Mouse (Mus musculus): Measurements from ENCODE around the gene Nkiras2. TPM values are rescaled to one million over a fixed set of nuclear protein-coding genes. Genes with fewer than 3 reads are reported as not detected.
"Not testable (repeated sequence)": the region's sequence is repeated elsewhere in the genome, so short reads cannot be mapped to it uniquely, and the experiment has no call there.

Nkiras2 gene
- polyA plus RNA-seq, 1 experiment from 2014 or later = 65.4 TPM

DNA sequence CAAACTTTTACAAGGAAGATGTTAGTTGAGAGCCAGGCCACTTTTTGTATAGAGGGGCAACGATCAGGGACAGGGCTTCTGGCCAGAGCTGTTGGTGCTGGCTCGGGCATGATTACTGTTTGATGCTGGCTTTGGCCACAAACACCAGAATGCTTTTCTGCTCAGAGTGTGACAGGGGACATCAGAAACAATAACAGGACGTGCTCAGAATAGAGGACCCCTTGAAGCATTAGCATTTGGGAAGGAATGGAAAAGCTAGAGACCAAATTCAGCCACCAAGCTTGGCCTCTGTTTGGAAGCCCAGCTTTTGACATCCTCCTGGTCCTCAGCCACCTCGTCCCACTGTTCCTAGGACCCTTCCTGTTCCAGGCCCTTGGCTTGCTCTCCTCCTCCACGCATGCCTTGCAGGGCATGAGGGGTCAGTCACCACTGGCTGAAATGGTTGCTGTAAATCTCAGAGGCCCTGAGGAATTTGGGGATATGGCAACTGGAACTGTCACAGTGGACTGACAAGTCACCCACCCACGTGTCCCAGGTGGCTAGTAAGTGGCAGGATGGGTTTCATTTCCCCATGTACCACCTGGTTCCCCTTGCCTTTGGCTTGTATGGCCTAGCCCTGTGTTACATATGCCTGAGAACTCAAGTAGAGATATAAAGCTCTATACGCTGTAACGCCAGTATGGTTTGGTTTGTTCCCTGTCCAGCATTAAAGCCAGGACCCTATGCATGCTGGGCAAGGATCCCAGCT lies 41.0 kb upstream of the Nkiras2 start:
- peaks cover 25% of the 10 kb centered on the region for H3K36me3 ChIP-seq (ENCODE audit: control insufficient read depth, insufficient read depth, low read length)
- H3K4me1 ChIP-seq (ENCODE audit: control insufficient read depth, insufficient read depth, low read length) = peaks cover 13% of the 10 kb centered on the region
- WGBS (ENCODE audit: insufficient replicate concordance) = 78% methylated on average over 8 of the region's 8 CpGs
- no peaks in the 10 kb centered on the region for H3K27me3 ChIP-seq (ENCODE audit: control insufficient read depth, insufficient read depth, low read length)
- no peak for ATAC-seq (replicated peaks; ENCODE audit: insufficient number of reproducible peaks, low FRiP score, low TSS enrichment)
- no peak overlapping the region for H3K4me2 ChIP-seq
- no peak overlapping the region for H3K9ac ChIP-seq (ENCODE audit: low read depth, low read length)
- no peak overlapping the region for H3K4me3 ChIP-seq (ENCODE audit: low read depth, low read length)
- no peaks in the 10 kb centered on the region for H3K9me3 ChIP-seq (replicated peaks; ENCODE audit: control insufficient read depth, low read length)
- H3K27ac ChIP-seq (ENCODE audit: low read depth, low read length) = no peak overlapping the region

DNA sequence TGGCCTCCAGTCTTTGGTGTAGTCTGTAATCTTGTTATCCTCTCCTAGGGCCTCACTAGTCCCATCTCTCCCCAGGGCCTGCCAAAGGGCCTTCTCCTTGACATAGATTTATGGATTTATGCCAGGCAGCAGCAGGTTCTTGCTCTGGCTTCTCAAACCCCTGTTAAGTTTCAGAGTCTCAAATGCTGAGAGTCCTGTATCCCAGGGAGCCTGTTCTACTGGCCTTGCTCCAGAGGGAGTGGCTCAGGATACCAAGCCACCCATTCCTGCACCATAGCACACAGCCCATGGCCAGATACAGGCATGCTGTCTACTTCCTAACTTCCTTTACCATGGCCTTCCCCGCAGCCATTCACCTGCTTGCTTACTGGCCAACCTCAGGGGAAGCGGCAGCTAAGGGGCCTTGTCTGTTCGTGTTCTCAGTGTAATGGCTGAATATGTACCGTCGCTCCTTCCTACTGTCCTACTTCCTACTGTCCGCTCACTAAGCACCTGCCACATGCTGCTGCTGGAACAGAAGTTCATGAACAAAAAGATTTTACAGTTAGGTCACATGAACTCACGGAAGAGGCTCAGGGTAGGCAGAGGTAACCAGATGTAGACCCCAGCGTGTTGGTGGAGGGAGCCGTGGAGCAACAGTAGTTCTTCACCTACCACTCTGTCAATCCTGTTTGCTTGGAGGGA lies 39.8 kb upstream of the Nkiras2 start:
- no peak overlapping the region for H3K4me3 ChIP-seq (ENCODE audit: low read depth, low read length)
- no peaks in the 10 kb centered on the region for H3K27me3 ChIP-seq (ENCODE audit: control insufficient read depth, insufficient read depth, low read length)
- H3K9ac ChIP-seq (ENCODE audit: low read depth, low read length) = no peak overlapping the region
- ATAC-seq (replicated peaks; ENCODE audit: insufficient number of reproducible peaks, low FRiP score, low TSS enrichment) = no peak
- no peak overlapping the region for H3K27ac ChIP-seq (ENCODE audit: low read depth, low read length)
- H3K9me3 ChIP-seq (replicated peaks; ENCODE audit: control insufficient read depth, low read length) = no peaks in the 10 kb centered on the region
- H3K36me3 ChIP-seq (ENCODE audit: control insufficient read depth, insufficient read depth, low read length) = peaks cover 37% of the 10 kb centered on the region
- 90% methylated on average over 9 of the region's 9 CpGs for WGBS (ENCODE audit: insufficient replicate concordance)
- no peak overlapping the region for H3K4me2 ChIP-seq
- H3K4me1 ChIP-seq (ENCODE audit: control insufficient read depth, insufficient read depth, low read length) = peaks cover 13% of the 10 kb centered on the region

DNA sequence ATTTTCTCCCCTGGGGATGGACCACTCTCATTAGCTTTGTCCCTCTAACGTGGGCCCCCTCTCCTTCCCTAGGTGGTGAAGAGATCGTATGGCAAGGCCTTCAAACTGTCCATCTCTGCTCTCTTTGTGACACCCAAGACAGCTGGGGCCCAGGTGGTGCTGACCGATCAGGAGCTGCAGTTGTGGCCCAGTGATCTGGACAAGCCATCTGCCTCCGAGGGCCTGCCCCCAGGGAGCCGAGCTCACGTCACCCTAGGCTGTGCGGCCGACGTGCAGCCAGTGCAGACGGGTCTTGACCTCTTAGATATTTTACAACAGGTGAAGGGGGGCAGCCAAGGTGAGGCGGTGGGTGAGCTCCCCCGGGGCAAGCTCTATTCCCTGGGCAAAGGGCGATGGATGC lies 38.8 kb upstream of the Nkiras2 start:
- no peak overlapping the region for H3K4me2 ChIP-seq
- no peak for ATAC-seq (replicated peaks; ENCODE audit: insufficient number of reproducible peaks, low FRiP score, low TSS enrichment)
- no peaks in the 10 kb centered on the region for H3K9me3 ChIP-seq (replicated peaks; ENCODE audit: control insufficient read depth, low read length)
- peaks cover 11% of the 10 kb centered on the region for H3K4me1 ChIP-seq (ENCODE audit: control insufficient read depth, insufficient read depth, low read length)
- H3K36me3 ChIP-seq (ENCODE audit: control insufficient read depth, insufficient read depth, low read length) = peaks cover 47% of the 10 kb centered on the region
- WGBS (ENCODE audit: insufficient replicate concordance) = 94% methylated on average over 13 of the region's 13 CpGs
- H3K4me3 ChIP-seq (ENCODE audit: low read depth, low read length) = no peak overlapping the region
- no peak overlapping the region for H3K9ac ChIP-seq (ENCODE audit: low read depth, low read length)
- H3K27me3 ChIP-seq (ENCODE audit: control insufficient read depth, insufficient read depth, low read length) = no peaks in the 10 kb centered on the region
- H3K27ac ChIP-seq (ENCODE audit: low read depth, low read length) = no peak overlapping the region

DNA sequence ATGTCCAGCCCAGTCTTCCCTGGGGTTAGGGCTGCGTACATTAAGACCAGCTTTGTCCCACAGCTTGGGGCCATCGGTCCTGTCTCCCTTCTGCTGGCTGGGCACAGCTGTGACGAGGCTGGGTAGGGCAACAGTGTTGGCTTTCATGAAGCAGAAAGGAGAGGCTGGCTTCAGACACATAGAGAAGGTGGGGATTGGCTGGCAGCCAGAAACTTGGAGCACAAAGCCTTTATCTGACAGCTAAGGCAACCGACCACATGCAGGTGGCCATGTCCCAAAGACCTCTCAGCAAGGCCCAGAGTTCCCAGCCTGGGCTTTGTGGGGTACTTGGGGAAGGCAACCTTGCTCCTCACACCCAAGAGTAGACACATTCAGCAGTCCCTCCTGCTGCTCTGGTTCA lies 37.3 kb upstream of the Nkiras2 start:
- Histone ChIP-seq H3K4me2 (no peak overlapping the region), H3K4me1 (ENCODE audit: control insufficient read depth, insufficient read depth, low read length) (peaks cover 6% of the 10 kb centered on the region; the same call in 1 of the 2 replicates), H3K36me3 (ENCODE audit: control insufficient read depth, insufficient read depth, low read length) (peaks cover 61% of the 10 kb centered on the region), H3K4me3 (ENCODE audit: low read depth, low read length) (no peak overlapping the region), H3K9ac (ENCODE audit: low read depth, low read length) (no peak overlapping the region), H3K9me3 (replicated peaks; ENCODE audit: control insufficient read depth, low read length) (no peaks in the 10 kb centered on the region), H3K27me3 (ENCODE audit: control insufficient read depth, insufficient read depth, low read length) (no peaks in the 10 kb centered on the region), H3K27ac (ENCODE audit: low read depth, low read length) (peak overlapping the region; percentile 22; the same call in 1 of the 2 replicates)
- no peak for ATAC-seq (replicated peaks; ENCODE audit: insufficient number of reproducible peaks, low FRiP score, low TSS enrichment)
- 80% methylated on average over 4 of the region's 4 CpGs for WGBS (ENCODE audit: insufficient replicate concordance)

DNA sequence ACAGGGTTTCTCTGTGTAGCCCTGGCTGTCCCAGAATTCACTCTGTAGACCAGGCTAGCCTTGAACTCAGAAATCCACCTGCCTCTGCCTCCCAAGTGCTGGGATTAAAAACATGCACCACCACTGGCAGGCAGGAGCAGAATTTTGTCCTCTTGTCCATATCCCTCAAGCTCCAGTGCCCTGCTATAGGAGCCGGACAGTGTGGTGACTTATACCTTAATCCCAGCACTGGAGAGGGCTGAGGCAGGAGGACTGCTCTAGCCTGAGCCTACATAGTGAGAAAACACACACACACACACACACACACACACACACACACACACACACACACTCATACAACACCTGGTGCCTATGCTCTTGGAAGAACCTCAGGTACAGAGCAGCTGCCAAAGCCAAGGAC lies 36.6 kb upstream of the Nkiras2 start:
- not testable (repeated sequence) for H3K27me3 ChIP-seq (ENCODE audit: control insufficient read depth, insufficient read depth, low read length); ATAC-seq (replicated peaks; ENCODE audit: insufficient number of reproducible peaks, low FRiP score, low TSS enrichment); H3K27ac ChIP-seq (ENCODE audit: low read depth, low read length); H3K4me1 ChIP-seq (ENCODE audit: control insufficient read depth, insufficient read depth, low read length); H3K4me3 ChIP-seq (ENCODE audit: low read depth, low read length); H3K4me2 ChIP-seq; H3K9me3 ChIP-seq (replicated peaks; ENCODE audit: control insufficient read depth, low read length); H3K9ac ChIP-seq (ENCODE audit: low read depth, low read length)
- 100% methylated on average over 1 of the region's 1 CpGs for WGBS (ENCODE audit: insufficient replicate concordance)
- H3K36me3 ChIP-seq (ENCODE audit: control insufficient read depth, insufficient read depth, low read length) = peaks cover 66% of the 10 kb centered on the region

DNA sequence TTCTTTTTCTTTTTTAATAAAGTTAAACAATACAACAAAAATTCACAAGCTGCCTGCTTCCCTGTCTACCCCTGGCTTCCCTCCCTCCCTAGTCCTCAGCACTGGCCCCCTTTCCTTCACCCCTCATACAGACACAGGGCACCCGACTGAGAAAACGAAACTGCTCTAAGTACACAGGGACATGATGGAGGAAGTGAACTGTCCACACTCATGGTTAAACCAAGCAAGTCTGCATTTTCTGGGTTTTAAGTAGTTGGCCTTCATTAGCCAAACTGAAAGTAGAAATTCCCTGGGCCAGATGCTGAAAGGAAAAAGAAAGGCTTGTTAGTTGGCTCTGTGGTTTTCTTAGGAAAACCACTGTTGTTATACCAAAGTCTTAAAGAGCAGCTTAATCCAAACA lies 36.2 kb upstream of the Nkiras2 start:
- H3K27ac ChIP-seq (ENCODE audit: low read depth, low read length) = no peak overlapping the region
- H3K4me3 ChIP-seq (ENCODE audit: low read depth, low read length) = no peak overlapping the region
- ATAC-seq (replicated peaks; ENCODE audit: insufficient number of reproducible peaks, low FRiP score, low TSS enrichment) = no peak
- no peak overlapping the region for H3K4me2 ChIP-seq
- 92% methylated on average over 2 of the region's 2 CpGs for WGBS (ENCODE audit: insufficient replicate concordance)
- no peaks in the 10 kb centered on the region for H3K27me3 ChIP-seq (ENCODE audit: control insufficient read depth, insufficient read depth, low read length)
- H3K9ac ChIP-seq (ENCODE audit: low read depth, low read length) = no peak overlapping the region
- H3K36me3 ChIP-seq (ENCODE audit: control insufficient read depth, insufficient read depth, low read length) = peaks cover 70% of the 10 kb centered on the region
- H3K9me3 ChIP-seq (replicated peaks; ENCODE audit: control insufficient read depth, low read length) = no peaks in the 10 kb centered on the region
- H3K4me1 ChIP-seq (ENCODE audit: control insufficient read depth, insufficient read depth, low read length) = peaks cover 6% of the 10 kb centered on the region; the same call in 1 of the 2 replicates

DNA sequence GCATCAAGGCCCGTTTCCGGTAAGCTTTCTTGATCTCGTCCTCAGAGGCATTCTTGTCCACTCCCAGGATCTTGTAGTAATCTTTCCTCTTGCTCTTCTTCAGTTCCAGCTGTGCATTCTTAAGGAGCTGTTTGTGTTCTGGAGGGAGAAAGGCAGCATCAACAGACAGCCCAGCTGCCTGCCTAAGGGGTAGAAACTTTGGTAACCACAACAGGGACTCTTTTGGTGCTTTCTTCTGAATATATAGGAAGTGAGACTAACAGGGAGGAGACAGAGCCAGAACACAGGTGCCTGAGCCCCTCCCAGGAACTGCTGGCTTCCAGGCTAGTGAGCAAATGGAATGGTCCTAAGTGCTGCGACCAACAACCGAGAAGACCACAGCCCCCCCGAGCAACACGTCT lies 34.5 kb upstream of the Nkiras2 start:
- Histone ChIP-seq H3K9me3 (replicated peaks; ENCODE audit: control insufficient read depth, low read length) (no peaks in the 10 kb centered on the region), H3K27ac (ENCODE audit: low read depth, low read length) (no peak overlapping the region), H3K4me3 (ENCODE audit: low read depth, low read length) (no peak overlapping the region), H3K4me2 (no peak overlapping the region), H3K36me3 (ENCODE audit: control insufficient read depth, insufficient read depth, low read length) (peaks cover 80% of the 10 kb centered on the region), H3K27me3 (ENCODE audit: control insufficient read depth, insufficient read depth, low read length) (no peaks in the 10 kb centered on the region), H3K4me1 (ENCODE audit: control insufficient read depth, insufficient read depth, low read length) (peaks cover 6% of the 10 kb centered on the region; the same call in 1 of the 2 replicates), H3K9ac (ENCODE audit: low read depth, low read length) (no peak overlapping the region)
- ATAC-seq (replicated peaks; ENCODE audit: insufficient number of reproducible peaks, low FRiP score, low TSS enrichment) = no peak
- 86% methylated on average over 7 of the region's 7 CpGs for WGBS (ENCODE audit: insufficient replicate concordance)

DNA sequence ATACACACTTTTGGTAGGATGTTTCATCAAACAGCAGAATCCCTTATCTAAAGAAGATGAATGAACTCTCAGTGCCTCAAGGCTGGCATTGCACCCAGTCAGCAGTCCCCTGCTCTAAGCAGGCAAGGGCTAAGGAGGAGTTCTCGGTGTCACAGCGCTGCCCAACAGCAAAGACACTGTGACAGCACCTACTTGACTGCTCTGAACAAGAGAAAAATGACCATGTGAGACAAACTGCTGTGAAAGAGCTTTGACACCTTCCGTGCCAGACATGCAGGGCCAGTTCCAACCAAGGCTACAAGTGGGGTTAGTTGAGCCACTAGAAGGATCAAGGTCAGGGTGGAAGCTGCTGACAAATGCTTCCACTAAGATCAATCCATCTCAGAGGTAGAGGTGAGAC lies 33.9 kb upstream of the Nkiras2 start:
- ATAC-seq (replicated peaks; ENCODE audit: insufficient number of reproducible peaks, low FRiP score, low TSS enrichment) = no peak
- 91% methylated on average over 3 of the region's 3 CpGs for WGBS (ENCODE audit: insufficient replicate concordance)
- Histone ChIP-seq H3K9me3 (replicated peaks; ENCODE audit: control insufficient read depth, low read length) (no peaks in the 10 kb centered on the region), H3K4me2 (no peak overlapping the region), H3K4me1 (ENCODE audit: control insufficient read depth, insufficient read depth, low read length) (peaks cover 6% of the 10 kb centered on the region; the same call in 1 of the 2 replicates), H3K36me3 (ENCODE audit: control insufficient read depth, insufficient read depth, low read length) (peaks cover 80% of the 10 kb centered on the region), H3K27me3 (ENCODE audit: control insufficient read depth, insufficient read depth, low read length) (no peaks in the 10 kb centered on the region), H3K4me3 (ENCODE audit: low read depth, low read length) (no peak overlapping the region), H3K27ac (ENCODE audit: low read depth, low read length) (no peak overlapping the region), H3K9ac (ENCODE audit: low read depth, low read length) (no peak overlapping the region)

Measured in heart, embryonic 11.5 days (tissue).